Mouse (Mus musculus) left cerebral cortex, adult 2 months (tissue): ENCODE measurements around the gene Gpld1. TPM values are rescaled to one million over a fixed set of nuclear protein-coding genes. Genes with fewer than 3 reads are reported as not detected.

Experiments used
- DNase-seq, 2 experiments: peaks; one replicate each; pipeline ENCODE4 v3.0.0; 2021 to 2022; ENCODE audit warnings: low spot score in 2 of 2, mixed read lengths in 1 of 2; ENCODE audit errors: extremely low spot score in 1 of 2
- H3K27ac ChIP-seq: fragments of 200-600 bp; 2 replicates; pipeline ENCODE4 v1.8.1; 2022
- H3K4me3 ChIP-seq: fragments of 200-600 bp; 2 replicates; pipeline ENCODE4 v1.8.1; 2022
- CTCF ChIP-seq: fragments of 200-600 bp; IDR thresholded peaks from 2 replicates; pipeline ENCODE4 v1.8.1; 2022; ENCODE audit warnings: antibody characterized with exemption, mild to moderate bottlenecking, moderate library complexity
- intact Hi-C: fragments of 180-260 bp; cut with DNase I; formaldehyde crosslinking; loops from one replicate; pipeline ENCODE4 v1.15.1; 2025
- total RNA-seq, 2 experiments: library from RNA; stranded (reverse); gene quantifications; 2 replicates each; pipeline ENCODE4 v1.2.3; 2021

The Gpld1 gene
- total RNA-seq, 2 experiments from 2014 or later: 19.2 to 19.8 TPM

GRCm38 (mm10) chr13:25039488-25039887 lies 96.5 kb downstream of the Gpld1 start:
- Histone ChIP-seq H3K27ac (no peak overlapping the region), H3K4me3 (no peak overlapping the region)
- no peak for DNase-seq
- intact Hi-C loops: no loop called here
- TF ChIP-seq CTCF: no peak

Other genes starting within 250 kb of the Gpld1 start
- not detected for gene Armh2, start 201.9 kb upstream of the Gpld1 start, total RNA-seq
- 1 to 10 TPM; 2.6 TPM for gene Gmnn, start 181.2 kb upstream of the Gpld1 start, total RNA-seq
- gene BC005537, start 141.5 kb upstream of the Gpld1 start, total RNA-seq: 100 to 1,000 TPM; 151 to 161 TPM
- 10 to 100 TPM; 80.0 to 82.9 TPM for gene Acot13, start 111.6 kb upstream of the Gpld1 start, total RNA-seq
- gene Tdp2, start 111.5 kb upstream of the Gpld1 start, total RNA-seq: 10 to 100 TPM; 18.8 to 20.7 TPM
- 10 to 100 TPM; 30.8 to 31.2 TPM for gene D130043K22Rik, start 98.0 kb upstream of the Gpld1 start, total RNA-seq
- 10 to 100 TPM; 56.5 to 56.8 TPM for gene Aldh5a1, start 5.5 kb upstream of the Gpld1 start, total RNA-seq
- gene Mrs2, start 77.2 kb downstream of the Gpld1 start, total RNA-seq: 10 to 100 TPM; 54.3 to 65.6 TPM
- gene Dcdc2a, start 112.9 kb downstream of the Gpld1 start, total RNA-seq: 1 to 10 TPM; 5.0 to 5.1 TPM